Mouse (Mus musculus) embryonic fibroblast, embryonic 13.5 days (primary cell): ENCODE data around the gene Gpr142. TPM values are rescaled to one million over a fixed set of nuclear protein-coding genes. Genes with fewer than 3 reads are reported as not detected.

Experiments used
- H3K27ac ChIP-seq: 2 replicates; pipeline ENCODE4 v1.5.1; 2012; ENCODE audit warnings: low read length, control low read depth, inconsistent platforms; ENCODE audit not compliant: insufficient read depth
- H3K4me1 ChIP-seq: 2 replicates; pipeline ENCODE4 v1.6.1; 2011; ENCODE audit warnings: low read length; ENCODE audit not compliant: control insufficient read depth, insufficient read depth
- H3K4me3 ChIP-seq: 2 replicates; pipeline ENCODE4 v1.5.1; 2011; ENCODE audit warnings: mild to moderate bottlenecking, control low read depth, low read length; ENCODE audit not compliant: insufficient read depth
- CTCF ChIP-seq: IDR thresholded peaks from 2 replicates; pipeline ENCODE4 v1.5.1; 2011; ENCODE audit warnings: mild to moderate bottlenecking, control low read depth, low read length, moderate library complexity, borderline replicate concordance; ENCODE audit not compliant: insufficient read depth
- POLR2A ChIP-seq: IDR thresholded peaks from 2 replicates; pipeline ENCODE4 v1.6.1; 2011; ENCODE audit warnings: low read depth, mild to moderate bottlenecking, control low read depth, low read length, moderate library complexity
- polyA plus RNA-seq: library from polyadenylated mRNA; stranded (reverse); fragments of >200 nt; gene quantifications from 2 replicates; pipeline ENCODE4 v1.2.4, GENCODE M21; 2011; ENCODE audit warnings: low read depth; ENCODE audit not compliant: missing spikeins, insufficient read length

The Gpr142 gene
- polyA plus RNA-seq, 1 experiment, result not detected

GRCm38 (mm10) chr11:114829499-114830432, 31.0 kb downstream of the Gpr142 start:
- Histone ChIP-seq H3K27ac (peak overlapping the region; percentile 54), H3K4me1 (no peaks in the 10 kb centered on the region; the same call in 1 of the 2 replicates), H3K4me3 (no peak overlapping the region)
- TF ChIP-seq POLR2A (0 out of 2 replicates have a peak, but pooled peaks have one; percentile 52), CTCF (no peak)

GRCm38 (mm10) chr11:114830433-114830773, 31.7 kb downstream of the Gpr142 start:
- TF ChIP-seq CTCF (no peak), POLR2A (no peak)
- no peak overlapping the region for H3K4me3 ChIP-seq
- H3K4me1 ChIP-seq, result no peaks in the 10 kb centered on the region; the same call in 1 of the 2 replicates
- peak overlapping the region; percentile 54 for H3K27ac ChIP-seq

- no peak overlapping the region for H3K27ac ChIP-seq
- no peak for TF ChIP-seq POLR2A
- no peak for TF ChIP-seq CTCF
- H3K4me1 ChIP-seq, result no peaks in the 10 kb centered on the region; the same call in 1 of the 2 replicates
- H3K4me3 ChIP-seq, result no peak overlapping the region
Observed at GRCm38 (mm10) chr11:114833166-114833565, 34.4 kb downstream of the Gpr142 start.

GRCm38 (mm10) chr11:114843818-114844463, 45.2 kb downstream of the Gpr142 start:
- Histone ChIP-seq H3K4me3 (no peak overlapping the region), H3K4me1 (no peaks in the 10 kb centered on the region; the same call in 1 of the 2 replicates), H3K27ac (no peak overlapping the region)
- TF ChIP-seq CTCF, result no peak
- no peak for TF ChIP-seq POLR2A

- H3K4me3 ChIP-seq, result no peak overlapping the region
- no peaks in the 10 kb centered on the region; the same call in 1 of the 2 replicates for H3K4me1 ChIP-seq
- no peak for TF ChIP-seq POLR2A
- no peak overlapping the region for H3K27ac ChIP-seq
Observed at GRCm38 (mm10) chr11:114844464-114845220, 45.9 kb downstream of the Gpr142 start.

GRCm38 (mm10) chr11:114846336-114846735, 47.6 kb downstream of the Gpr142 start:
- no peak overlapping the region for H3K27ac ChIP-seq
- H3K4me1 ChIP-seq, result no peaks in the 10 kb centered on the region; the same call in 1 of the 2 replicates
- H3K4me3 ChIP-seq, result no peak overlapping the region
- TF ChIP-seq CTCF (no peak), POLR2A (no peak)

GRCm38 (mm10) chr11:114847008-114847407, 48.3 kb downstream of the Gpr142 start:
- no peaks in the 10 kb centered on the region; the same call in 1 of the 2 replicates for H3K4me1 ChIP-seq
- no peak overlapping the region for H3K27ac ChIP-seq
- no peak for TF ChIP-seq CTCF
- TF ChIP-seq POLR2A, result no peak

GRCm38 (mm10) chr11:114849572-114849971, 50.8 kb downstream of the Gpr142 start:
- no peak overlapping the region for H3K27ac ChIP-seq
- no peak overlapping the region for H3K4me3 ChIP-seq
- H3K4me1 ChIP-seq, result no peaks in the 10 kb centered on the region
- TF ChIP-seq CTCF (no peak), POLR2A (no peak)

More at GRCm38 (mm10) chr11:114847008-114847407, 48.3 kb downstream of the Gpr142 start:
- H3K4me3 ChIP-seq, result no peak overlapping the region

GRCm38 (mm10) chr11:114850066-114850451, 51.3 kb downstream of the Gpr142 start:
- Histone ChIP-seq H3K4me3 (no peak overlapping the region), H3K27ac (no peak overlapping the region), H3K4me1 (no peaks in the 10 kb centered on the region)
- TF ChIP-seq CTCF, result no peak
- TF ChIP-seq POLR2A, result no peak
